Mouse (Mus musculus) WW6 (cell line): ENCODE measurements around the gene Top3b.
A peak's percentile ranks its signal among the peaks of the same experiment; 100 is the strongest.
"Not testable (repeated sequence)": the region's sequence is repeated elsewhere in the genome, so short reads cannot be mapped to it uniquely, and the experiment has no call there.

Experiments used
- DNase-seq: peaks from one replicate; pipeline ENCODE4 v3.0.0-alpha.2; 2013; ENCODE audit warnings: low read depth, low spot score

The Top3b gene

DNA sequence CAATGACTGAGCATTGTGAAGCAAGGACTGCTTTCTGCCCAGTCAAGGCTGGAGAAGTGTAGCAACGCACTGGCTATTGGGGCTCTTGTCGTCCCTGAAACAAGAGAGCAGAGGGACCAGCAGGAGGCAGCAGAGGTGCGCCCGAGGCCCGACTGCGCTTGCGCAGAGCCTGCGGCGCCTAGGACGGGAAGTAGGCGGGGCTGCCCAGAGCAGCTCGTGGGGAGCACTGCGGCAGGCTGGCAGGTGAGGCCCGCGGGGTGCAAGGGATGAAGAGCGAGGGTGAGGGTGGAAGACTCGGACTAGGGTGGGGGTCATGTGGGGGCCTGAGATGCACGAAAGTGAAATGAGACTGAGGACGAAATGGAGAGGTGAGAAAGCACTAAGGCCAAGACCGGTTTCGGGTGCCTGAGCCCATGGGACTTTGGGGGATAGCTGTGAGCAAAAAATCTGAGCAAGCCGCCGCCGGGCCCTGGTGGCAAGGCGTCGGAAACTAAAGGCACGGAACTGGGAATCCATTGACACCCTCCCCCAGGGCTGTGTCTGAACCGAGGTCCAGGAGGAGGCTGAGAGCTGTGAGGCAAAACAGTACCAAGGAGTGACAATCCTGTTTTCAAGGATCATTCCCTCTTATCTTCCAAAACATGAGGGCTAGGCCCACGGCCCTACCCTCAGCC, 26.0 kb downstream of the Top3b start, which contains the start of gene Ppm1f:
Ppm1f (plus strand) TSS at position 88 of the 674 bp plus-strand sequence.
- peak; percentile 89 for DNase-seq

DNA sequence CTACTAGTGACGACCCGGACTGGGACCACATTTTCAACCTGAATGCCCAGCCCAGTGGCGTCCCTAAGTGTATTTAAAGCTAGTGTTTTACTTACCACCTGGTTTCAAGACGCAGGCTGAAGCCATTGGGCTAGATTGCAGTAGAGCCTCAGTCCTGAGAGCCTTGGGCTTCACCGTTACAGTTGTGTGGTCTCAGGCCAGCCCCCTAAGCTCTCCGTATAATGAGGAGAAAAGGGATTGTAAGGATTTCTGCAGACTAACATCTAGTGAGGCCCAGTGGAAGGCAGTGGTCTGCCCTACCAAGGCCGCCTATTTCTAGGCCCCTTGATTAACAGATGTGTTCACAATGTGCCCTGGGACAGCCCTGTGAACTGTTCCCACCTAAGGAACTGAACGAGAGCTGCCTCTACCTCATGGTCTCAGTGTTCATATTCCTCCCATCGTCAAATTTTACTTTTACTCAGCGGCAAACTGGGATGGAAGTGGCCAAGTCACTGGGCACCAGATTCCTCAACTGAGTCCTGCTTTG, 26.6 kb downstream of the Top3b start:
- no peak for DNase-seq

DNA sequence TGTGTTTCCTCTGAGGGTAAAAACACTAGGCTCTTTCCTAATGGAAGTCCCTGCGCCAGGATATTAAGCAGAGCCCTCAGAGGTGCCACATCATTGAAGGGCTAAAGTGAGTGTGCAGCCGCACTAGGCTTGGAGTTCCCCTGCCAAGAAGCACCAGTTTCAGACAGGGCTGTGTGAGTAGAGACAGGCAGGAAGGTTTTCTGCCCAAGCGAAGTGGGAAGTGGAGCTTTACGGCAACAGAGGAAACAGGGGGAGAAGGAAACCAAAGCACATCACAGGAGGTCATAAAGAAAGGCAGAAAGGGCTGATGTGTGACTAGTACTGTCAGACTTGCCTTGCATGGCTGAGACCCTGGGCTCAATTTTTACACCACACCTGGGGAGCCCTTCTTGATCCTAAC, 31.8 kb downstream of the Top3b start:
- DNase-seq: no peak

DNA sequence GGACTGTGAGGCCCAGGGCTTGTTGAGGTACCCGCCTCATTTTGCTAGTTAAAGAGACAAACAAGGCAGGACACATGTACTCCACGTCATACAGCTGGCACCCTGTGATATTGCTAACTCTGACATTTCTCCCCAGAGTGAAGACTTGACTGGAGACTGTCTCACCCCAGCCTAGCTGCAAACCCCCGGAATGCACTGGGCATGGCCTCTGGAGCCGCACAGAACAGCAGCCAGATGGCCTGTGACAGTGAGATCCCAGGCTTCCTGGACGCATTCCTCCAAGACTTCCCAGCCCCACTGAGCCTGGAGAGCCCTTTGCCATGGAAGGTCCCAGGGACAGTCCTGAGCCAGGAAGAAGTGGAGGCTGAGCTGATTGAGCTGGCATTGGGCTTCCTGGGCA, 32.7 kb downstream of the Top3b start:
- no peak for DNase-seq

DNA sequence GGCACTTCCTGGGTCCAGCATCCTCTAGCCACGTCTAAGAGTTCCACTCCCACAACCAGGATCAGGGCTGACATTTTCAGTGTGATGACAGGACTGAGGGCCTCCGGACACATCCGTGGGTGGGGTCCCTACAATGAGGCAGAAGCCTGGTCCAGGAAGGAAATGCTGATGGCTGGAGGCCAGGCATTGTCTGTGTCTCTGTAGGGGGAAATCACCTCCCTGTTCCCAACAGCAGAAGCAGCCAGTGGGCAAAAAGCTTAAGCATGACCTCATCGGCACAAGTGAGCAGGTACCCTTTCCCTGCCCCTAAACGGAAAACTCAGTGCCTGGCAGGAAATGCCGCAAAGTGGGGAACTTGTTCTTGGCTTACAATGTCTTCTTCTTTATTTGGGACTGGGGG, 37.3 kb downstream of the Top3b start:
- DNase-seq: no peak

DNA sequence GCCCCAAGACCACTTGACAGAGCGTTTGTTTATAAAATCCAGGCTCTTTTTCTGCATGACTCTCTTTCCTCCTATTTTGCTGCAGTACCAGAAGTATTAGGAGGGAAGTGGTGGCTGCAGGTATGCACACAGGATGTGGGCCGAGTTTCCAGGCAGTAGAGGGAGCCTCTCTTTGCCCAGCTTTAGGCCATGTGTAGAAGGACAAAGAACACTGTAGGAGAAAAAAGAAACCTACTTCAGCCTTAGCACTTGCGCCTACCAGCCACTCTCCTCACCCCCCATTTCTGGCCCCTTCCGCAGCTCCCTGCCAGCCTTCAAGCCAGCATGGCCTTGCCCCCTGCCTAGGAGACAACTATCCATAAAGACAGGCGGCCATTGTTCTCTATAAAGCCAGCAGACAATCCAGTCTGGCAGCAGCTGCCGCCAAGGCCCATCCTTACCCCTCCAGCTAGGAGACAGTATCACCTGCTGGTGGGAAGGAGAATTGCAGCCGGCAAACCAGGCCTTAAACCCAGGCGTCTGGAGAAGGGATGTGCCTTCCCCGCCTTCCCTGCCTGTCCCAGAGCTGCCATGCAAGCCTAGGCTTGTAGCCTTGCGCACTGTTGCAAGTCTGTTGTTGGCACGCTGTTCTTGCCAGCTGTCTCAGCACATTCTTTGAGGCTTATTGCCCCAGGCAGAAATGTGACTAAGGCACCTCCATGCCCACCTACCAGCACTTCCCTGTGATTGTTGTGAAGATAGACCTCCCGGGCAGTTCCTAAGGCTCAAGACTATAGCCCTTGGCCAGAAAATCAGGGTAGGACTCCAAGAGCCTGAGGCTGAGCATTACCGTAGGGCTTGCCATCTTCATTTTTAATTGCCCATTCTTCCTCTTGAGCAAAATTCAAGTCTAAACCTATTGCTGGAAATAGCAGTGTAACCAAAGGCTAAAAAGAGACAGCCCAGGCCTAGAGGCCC, 41.4 kb downstream of the Top3b start:
- peak; percentile 77 for DNase-seq

DNA sequence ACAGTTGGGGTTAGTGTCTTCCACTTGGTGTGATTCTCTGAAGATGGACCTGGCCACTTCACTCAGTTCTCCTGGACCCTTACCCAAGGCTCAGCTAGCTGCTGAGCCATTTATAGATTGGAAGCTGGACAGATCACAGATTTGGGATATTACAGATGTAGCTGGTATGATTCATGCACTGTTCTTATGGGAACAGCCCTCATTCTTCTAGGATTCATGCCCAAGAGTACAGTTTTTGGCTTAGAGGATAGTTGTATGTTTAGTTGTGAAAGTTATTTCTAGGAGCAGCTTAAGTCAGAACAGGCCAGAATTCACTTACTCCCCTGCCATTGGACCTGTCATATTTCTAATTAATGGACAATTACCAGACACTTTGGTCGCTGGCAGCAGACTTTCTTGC, 42.9 kb downstream of the Top3b start:
- no peak for DNase-seq

DNA sequence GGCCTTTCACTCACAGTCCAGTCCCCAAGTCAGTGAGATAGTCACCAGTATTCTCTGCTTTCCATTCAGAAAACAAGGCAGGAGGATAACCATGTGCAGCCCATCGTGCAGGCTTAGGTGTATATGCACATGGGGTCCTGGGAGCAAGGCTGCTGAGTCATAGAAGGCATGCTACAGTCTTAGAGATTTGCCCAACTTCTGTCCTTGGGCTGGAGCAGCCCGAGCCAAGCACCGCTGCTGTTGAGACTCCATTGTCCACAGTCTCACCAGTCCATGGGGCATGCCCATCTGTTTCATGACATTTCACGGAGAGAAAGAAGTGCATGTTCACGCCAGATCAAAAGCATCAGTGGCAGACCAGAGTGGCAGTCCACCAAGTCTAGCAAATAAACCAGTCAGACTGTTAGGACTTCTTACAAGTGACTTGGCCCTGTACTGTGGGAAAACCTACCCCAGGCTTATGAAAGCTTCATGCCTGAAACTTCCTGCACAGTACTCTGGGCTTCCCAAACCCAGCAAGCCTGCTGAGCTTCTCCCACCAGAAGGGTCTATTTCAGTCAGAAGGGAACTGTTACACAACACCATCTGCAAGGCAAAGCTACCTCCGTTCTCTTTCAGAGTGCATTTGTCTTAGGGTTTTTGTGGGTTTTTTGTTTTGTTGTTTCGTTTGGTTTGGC, 48.0 kb downstream of the Top3b start:
- DNase-seq: no peak

DNA sequence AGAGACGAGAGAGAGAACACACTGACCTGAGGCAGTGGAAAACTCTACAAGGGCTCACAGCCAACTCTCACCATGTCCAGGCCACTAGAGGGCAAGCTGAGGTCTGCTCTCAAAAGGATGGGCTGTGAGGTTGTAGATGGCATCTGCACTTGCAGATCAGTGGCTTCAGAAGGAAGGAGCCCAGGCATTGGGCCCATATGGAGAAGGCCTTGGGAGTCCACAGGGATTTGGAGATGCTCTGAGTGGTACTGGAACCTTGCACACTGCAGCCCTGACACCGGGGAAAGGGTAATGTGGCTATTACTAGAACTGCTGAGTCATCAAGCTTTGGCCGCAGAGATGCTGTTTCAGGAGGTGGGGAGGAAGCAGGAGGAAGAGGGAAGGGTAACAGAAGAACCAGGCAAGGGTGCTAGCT, 50.5 kb downstream of the Top3b start:
- DNase-seq: no peak

DNA sequence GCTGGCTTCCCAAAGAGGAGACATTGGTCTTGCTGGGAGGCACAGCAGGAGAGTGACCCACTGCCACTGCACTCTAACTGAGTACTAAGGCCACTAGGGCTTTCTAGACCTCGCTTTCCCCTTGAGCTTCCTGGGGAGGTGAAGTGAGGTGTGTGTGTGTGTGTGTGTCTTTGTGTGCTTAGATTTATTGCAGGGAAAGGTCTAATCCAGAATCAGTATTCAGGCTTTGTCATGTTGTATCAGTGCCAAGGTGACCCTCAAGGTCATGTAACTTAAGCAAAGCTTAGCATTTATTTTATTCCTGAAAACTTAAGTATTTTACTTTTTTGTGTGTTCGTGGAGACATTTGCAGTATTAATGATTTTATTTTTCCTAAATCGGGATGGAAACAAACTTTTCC, 53.9 kb downstream of the Top3b start:
- no peak for DNase-seq

DNA sequence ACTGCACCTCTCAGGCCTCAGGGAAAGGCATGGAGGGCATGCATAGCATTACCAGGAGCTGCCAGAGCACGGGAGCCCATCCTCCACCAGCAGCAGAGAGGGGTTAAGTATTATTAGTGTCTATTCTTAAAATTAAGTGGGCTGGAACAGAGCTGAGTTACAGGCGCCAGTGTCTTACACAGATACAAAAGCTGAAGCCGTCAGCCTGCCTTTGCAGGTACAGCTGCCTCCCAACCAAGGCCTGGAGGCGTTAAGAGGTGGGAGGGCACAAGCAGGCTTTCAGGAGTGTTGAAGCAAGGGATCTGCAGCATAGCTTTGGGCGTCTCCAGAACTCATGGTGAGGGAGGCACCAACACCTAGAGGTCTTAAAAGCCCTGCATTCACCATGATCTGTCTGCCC, 56.0 kb downstream of the Top3b start:
- no peak for DNase-seq

DNA sequence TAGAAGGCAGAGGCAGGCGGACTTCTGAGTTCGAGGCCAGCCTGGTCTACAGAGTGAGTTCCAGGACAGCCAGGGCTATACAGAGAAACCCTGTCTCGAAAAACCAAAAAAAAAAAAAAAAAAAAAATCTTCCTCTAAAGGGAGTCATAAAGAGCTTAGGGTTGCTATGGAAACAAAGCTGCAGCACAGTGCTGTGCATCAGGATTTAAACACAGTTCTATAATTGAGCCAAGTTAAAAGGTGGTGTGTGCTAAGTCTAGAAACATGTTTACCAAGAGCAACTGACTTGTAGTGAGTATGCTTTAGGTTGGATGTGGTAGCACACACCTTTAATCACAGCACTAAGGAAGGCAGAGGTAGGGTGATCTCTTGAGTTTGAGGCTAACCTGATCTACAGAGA, 58.4 kb downstream of the Top3b start:
- DNase-seq: not testable (repeated sequence)

DNA sequence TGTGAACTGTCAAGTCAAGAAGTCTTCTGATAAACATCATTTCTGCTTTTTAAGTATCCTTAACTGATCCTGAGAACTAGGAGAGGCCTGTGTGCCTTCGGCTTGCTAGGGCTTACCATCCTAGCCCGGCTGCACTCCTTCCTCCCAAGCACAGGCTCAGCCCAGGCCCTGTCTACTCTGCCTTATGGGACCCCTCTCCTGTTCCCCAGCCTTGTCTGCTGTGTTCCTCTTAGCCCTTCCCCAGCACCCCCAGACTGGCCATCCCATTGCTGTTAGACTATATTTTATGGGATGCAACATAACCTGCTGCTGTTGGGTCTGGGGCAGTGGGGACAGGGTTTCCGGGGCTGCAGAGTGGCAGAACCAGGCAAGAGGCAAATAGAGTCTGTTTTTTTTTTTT, 59.8 kb downstream of the Top3b start:
- no peak for DNase-seq

DNA sequence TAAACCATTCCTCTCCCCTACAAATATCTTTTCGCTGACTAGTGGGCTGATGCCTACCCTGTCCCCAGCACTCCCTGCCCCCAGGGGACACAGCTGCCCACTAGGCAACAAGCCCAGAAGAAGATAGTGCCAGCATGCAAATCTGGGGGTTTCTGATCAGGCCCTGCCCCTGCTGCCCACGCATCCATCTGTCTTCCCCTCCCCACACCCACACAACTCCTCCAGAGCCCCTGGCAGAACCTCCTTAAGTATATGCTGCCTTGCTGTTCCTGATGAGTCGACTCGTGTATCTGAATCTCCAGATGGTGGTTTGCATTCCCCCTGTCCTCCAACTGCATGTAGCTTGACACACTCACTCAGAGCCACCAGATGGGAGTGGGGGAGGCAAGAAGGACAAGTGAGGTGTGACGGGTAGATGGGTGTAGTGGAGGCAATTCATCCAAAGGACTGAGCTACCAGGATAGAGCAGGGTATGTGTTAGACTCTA, 60.3 kb downstream of the Top3b start:
- DNase-seq: no peak

DNA sequence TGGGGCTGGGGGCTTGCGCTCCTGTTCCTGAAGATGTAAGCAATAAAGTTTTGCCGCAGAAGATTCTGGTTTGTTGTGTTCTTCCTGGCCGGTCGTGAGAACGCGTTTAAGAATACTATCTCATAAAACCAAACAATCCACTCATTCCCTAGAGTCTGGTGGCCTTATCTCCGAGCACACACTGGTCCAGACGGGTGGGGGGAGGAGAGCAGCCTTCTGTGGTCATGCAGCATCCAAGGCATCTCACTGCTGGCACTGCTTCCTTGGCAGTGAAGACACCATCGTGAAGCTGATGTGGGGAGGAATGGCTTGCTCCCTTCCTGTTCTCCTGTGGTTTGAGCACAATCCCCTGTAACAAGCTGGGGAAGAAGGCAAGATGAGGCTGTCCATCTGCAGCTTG, 69.0 kb downstream of the Top3b start:
- DNase-seq: no peak

DNA sequence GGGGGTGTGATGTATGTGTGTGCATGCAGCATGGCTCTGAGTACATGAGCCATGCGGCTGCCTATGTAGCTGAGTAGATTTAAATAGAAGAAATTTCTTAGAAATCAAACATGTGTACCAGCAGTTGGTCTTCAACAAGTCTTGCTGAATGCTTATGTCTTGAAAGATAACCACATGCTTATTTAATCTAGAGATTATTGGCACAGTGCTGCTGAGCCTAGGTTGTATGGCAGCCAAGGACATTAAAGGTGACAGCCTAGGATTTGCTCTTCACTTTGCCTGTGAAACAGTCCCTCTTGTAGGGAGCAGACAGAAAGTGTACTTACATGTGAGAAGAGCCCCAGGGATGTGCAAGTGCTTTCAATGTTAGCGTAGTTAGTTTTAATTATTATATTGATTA, 70.5 kb downstream of the Top3b start:
- no peak for DNase-seq
